Mouse (Mus musculus): Measurements from ENCODE around the gene Zfp768. TPM values are rescaled to one million over a fixed set of nuclear protein-coding genes. Genes with fewer than 3 reads are reported as not detected.
A peak's percentile ranks its signal among the peaks of the same experiment; 100 is the strongest.
"Not testable (repeated sequence)": the region's sequence is repeated elsewhere in the genome, so short reads cannot be mapped to it uniquely, and the experiment has no call there.

Gene Zfp768
- polyA plus RNA-seq (2015; fragmentation: Nextera tagmentation; extraction: Ambion mirVana): 16.7 and 17.7 TPM in 2 replicates

DNA sequence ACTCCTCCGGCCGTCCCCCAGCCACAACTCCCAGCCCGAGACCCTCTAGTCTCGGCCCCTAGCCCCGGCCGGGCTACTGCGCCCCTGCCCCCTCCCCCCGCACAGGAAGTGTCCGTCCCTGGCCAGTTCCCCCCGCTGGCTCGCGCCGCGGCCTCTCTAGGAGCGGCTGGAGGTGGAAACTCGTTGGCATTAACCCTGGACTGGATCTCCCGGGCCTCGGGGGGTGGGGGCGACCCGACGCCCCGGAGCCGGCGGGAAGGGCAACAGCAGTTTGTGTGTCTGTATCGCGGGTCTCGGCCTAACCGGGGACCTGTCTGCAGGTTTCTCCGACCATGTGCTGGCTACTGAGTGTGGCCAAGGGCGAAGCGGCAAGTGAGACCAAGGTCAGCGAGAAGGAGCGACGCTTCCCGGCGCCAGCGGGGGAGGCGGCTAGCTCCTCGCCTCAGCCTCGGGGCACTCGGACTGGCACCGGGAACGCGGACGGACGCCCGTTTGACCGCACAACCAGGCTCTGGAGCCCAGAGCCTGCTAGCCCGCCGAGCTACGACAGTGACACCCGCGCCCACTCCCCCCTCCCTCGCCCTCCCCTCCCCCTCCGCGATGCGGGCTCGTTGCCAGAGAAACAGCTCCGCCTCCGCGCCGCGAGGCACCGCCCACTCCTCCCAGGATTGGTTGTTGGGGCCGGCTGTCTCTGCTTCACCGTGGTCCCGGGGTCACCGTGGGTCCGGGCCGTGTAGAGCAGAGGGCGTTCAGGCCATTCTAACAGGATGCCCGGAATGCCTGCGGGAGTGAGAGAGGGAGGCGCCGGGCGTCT, at the start of gene Zfp768:
TSS of gene Zfp768 (minus strand) at position 78 of the 814 bp plus-strand sequence.
- peak; percentile 93 for ATAC-seq (ENCODE audit: insufficient number of reproducible peaks, low FRiP score, low TSS enrichment, low read depth)
- H3K4me1 ChIP-seq: peaks cover 23% of the 10 kb centered on the region
- peak within 1 kb of the TSS; percentile 95 for H3K27ac ChIP-seq (replicated peaks)
- H3K4me3 ChIP-seq (replicated peaks): peak within 1 kb of the TSS; percentile 88
- no peaks in the 10 kb centered on the region for H3K9me3 ChIP-seq (replicated peaks)
- H3K9ac ChIP-seq: peak within 1 kb of the TSS; percentile 87
- under 1% methylated on average over 74 of the region's 76 CpGs for WGBS
- H3K4me2 ChIP-seq (replicated peaks): peak within 1 kb of the TSS; percentile 75
- no peaks in the 10 kb centered on the region for H3K27me3 ChIP-seq
- H3K36me3 ChIP-seq: peaks cover 18% of the 10 kb centered on the region

GRCm38 (mm10) chr7:127393944-127394333, 48.5 kb upstream of the Zfp768 start:
- peak overlapping the region; percentile 63 for H3K4me3 ChIP-seq (replicated peaks)
- H3K9ac ChIP-seq: peak overlapping the region; percentile 37; the same call in 1 of the 2 replicates
- H3K27ac ChIP-seq (replicated peaks): peak overlapping the region; percentile 79
- H3K27me3 ChIP-seq: 0 out of 2 replicates have a peak, but pooled peaks cover 5% of the 10 kb centered on the region
- H3K36me3 ChIP-seq: peaks cover 15% of the 10 kb centered on the region; the same call in 1 of the 2 replicates
- H3K4me1 ChIP-seq: peaks cover 14% of the 10 kb centered on the region
- H3K4me2 ChIP-seq (replicated peaks): peak overlapping the region; percentile 70
- ATAC-seq (ENCODE audit: insufficient number of reproducible peaks, low FRiP score, low TSS enrichment, low read depth): no peak
- no peaks in the 10 kb centered on the region for H3K9me3 ChIP-seq (replicated peaks)
- 21% methylated on average over 7 of the region's 7 CpGs for WGBS

- no peaks in the 10 kb centered on the region for H3K9me3 ChIP-seq (replicated peaks)
- H3K4me1 ChIP-seq: peaks cover 14% of the 10 kb centered on the region
- H3K4me2 ChIP-seq (replicated peaks): peak within 1 kb of the TSS; percentile 70
- under 1% methylated on average over 45 of the region's 45 CpGs for WGBS
- H3K4me3 ChIP-seq (replicated peaks): peak within 1 kb of the TSS; percentile 63
- peaks cover 15% of the 10 kb centered on the region; the same call in 1 of the 2 replicates for H3K36me3 ChIP-seq
- peak; percentile 90 for ATAC-seq (ENCODE audit: insufficient number of reproducible peaks, low FRiP score, low TSS enrichment, low read depth)
- 0 out of 2 replicates have a peak, but pooled peaks cover 5% of the 10 kb centered on the region for H3K27me3 ChIP-seq
- peak within 1 kb of the TSS; percentile 90 for H3K27ac ChIP-seq (replicated peaks)
- H3K9ac ChIP-seq: peak within 1 kb of the TSS; percentile 58
Observed at GRCm38 (mm10) chr7:127393157-127393943, 48.0 kb upstream of the Zfp768 start, which contains the start of gene E430018J23Rik. Gene E430018J23Rik, minus strand, starts transcription at chr7:127393629.

DNA sequence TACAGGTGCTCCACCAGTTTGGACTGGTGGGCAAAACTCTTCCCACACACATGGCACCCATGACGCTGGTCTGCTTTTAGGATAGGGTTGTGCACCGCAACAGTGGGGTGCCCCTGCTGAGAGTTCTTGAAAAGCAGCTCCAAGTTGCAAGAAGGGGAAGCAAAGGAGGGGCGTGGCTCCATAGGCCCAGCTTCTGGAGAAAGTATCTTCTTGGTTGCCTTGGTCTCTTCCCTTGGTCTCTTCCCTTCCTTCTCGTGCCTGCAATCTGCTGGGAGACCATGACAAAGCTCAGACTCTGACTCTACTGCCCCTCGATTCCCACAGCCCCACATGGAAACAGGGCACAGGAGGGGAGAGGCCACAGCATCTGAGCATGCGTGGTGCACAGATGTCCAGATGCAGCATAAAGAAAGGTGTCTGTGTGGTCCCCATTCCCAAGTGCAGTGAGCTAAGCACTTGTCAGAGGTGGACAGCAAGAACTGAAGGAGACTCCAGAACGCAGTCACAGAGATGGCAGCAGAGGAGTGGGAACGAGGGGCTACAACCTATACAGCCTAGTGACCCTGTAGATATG, 46.9 kb upstream of the Zfp768 start:
- peak overlapping the region; percentile 63 for H3K4me3 ChIP-seq (replicated peaks)
- H3K4me2 ChIP-seq (replicated peaks): peak overlapping the region; percentile 70
- H3K27me3 ChIP-seq: no peaks in the 10 kb centered on the region
- peaks cover 14% of the 10 kb centered on the region for H3K4me1 ChIP-seq
- peaks cover 15% of the 10 kb centered on the region; the same call in 1 of the 2 replicates for H3K36me3 ChIP-seq
- ATAC-seq (ENCODE audit: insufficient number of reproducible peaks, low FRiP score, low TSS enrichment, low read depth): no peak
- H3K27ac ChIP-seq (replicated peaks): no peak overlapping the region; the same call in 1 of the 2 replicates
- no peak overlapping the region; the same call in 1 of the 2 replicates for H3K9ac ChIP-seq
- WGBS: 82% methylated on average over 8 of the region's 8 CpGs
- no peaks in the 10 kb centered on the region for H3K9me3 ChIP-seq (replicated peaks)

DNA sequence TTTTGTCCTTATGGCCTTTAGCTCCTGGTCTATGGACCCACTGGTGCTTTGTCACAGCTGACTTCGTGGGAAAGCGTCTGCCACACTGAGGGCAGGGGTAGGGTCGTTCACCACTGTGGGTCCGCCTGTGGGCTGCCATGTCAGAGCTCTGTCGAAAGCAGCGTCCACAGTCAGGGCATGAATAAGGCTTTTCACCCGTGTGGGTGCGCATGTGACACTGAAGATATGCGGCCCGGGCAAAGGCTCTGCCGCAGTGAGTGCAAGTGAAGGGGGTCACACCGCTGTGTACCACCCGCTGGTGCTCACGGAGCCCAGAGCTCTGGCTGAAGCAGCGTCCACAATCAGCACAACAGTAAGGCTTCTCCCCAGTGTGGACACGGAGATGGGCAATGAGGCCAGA, 46.1 kb upstream of the Zfp768 start:
- Histone ChIP-seq H3K27me3 (no peaks in the 10 kb centered on the region), H3K4me3 (replicated peaks) (no peak overlapping the region), H3K4me1 (peaks cover 14% of the 10 kb centered on the region), H3K27ac (replicated peaks) (no peak overlapping the region), H3K9me3 (replicated peaks) (no peaks in the 10 kb centered on the region), H3K36me3 (peaks cover 15% of the 10 kb centered on the region; the same call in 1 of the 2 replicates), H3K9ac (no peak overlapping the region), H3K4me2 (replicated peaks) (no peak overlapping the region)
- 96% methylated on average over 16 of the region's 16 CpGs for WGBS
- ATAC-seq (ENCODE audit: insufficient number of reproducible peaks, low FRiP score, low TSS enrichment, low read depth): no peak

GRCm38 (mm10) chr7:127390306-127390705, 44.9 kb upstream of the Zfp768 start:
- peaks cover 14% of the 10 kb centered on the region for H3K4me1 ChIP-seq
- ATAC-seq (ENCODE audit: insufficient number of reproducible peaks, low FRiP score, low TSS enrichment, low read depth): no peak
- H3K27me3 ChIP-seq: no peaks in the 10 kb centered on the region
- H3K4me2 ChIP-seq (replicated peaks): no peak overlapping the region
- peaks cover 19% of the 10 kb centered on the region; the same call in 1 of the 2 replicates for H3K36me3 ChIP-seq
- no peaks in the 10 kb centered on the region for H3K9me3 ChIP-seq (replicated peaks)
- H3K9ac ChIP-seq: no peak overlapping the region
- no peak overlapping the region for H3K4me3 ChIP-seq (replicated peaks)
- WGBS: 80% methylated on average over 7 of the region's 7 CpGs
- H3K27ac ChIP-seq (replicated peaks): no peak overlapping the region

DNA sequence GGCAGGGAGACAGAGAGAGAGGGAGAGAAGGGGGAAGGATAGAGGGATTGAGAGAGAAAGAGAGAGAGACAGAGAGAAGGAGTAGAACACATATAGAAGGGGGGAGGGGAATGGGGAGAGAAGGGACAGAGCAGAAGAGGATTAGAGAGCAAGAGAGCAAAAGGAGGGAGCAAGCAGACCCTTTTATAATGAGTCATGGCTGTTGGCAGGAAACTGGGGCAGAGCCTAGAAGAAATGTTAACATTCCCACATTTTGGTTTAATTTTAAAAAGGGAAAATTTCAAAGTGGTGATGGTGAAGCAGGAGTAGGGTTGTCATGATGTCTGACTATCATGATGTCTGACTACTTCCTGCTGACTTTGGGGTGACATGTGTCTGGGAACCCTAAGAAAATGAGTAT, 42.8 kb upstream of the Zfp768 start:
- not testable (repeated sequence) for H3K27ac ChIP-seq (replicated peaks); ATAC-seq (ENCODE audit: insufficient number of reproducible peaks, low FRiP score, low TSS enrichment, low read depth); H3K9ac ChIP-seq; H3K4me2 ChIP-seq (replicated peaks); H3K27me3 ChIP-seq; H3K4me3 ChIP-seq (replicated peaks); H3K9me3 ChIP-seq (replicated peaks); H3K4me1 ChIP-seq
- peaks cover 27% of the 10 kb centered on the region for H3K36me3 ChIP-seq

- Histone ChIP-seq H3K9me3 (replicated peaks) (no peaks in the 10 kb centered on the region), H3K4me1 (no peaks in the 10 kb centered on the region), H3K4me2 (replicated peaks) (peak within 1 kb of the TSS; percentile 64), H3K4me3 (replicated peaks) (peak within 1 kb of the TSS; percentile 58), H3K27me3 (no peaks in the 10 kb centered on the region), H3K36me3 (peaks cover 30% of the 10 kb centered on the region), H3K9ac (peak within 1 kb of the TSS; percentile 44), H3K27ac (replicated peaks) (no peak within 1 kb of the TSS)
- ATAC-seq (ENCODE audit: insufficient number of reproducible peaks, low FRiP score, low TSS enrichment, low read depth): peak; percentile 86
- 13% methylated on average over 38 of the region's 38 CpGs for WGBS
Observed at GRCm38 (mm10) chr7:127386641-127387392, 41.4 kb upstream of the Zfp768 start, which contains the start of gene 9130019O22Rik. Gene 9130019O22Rik, minus strand, starts transcription at chr7:127387166.

DNA sequence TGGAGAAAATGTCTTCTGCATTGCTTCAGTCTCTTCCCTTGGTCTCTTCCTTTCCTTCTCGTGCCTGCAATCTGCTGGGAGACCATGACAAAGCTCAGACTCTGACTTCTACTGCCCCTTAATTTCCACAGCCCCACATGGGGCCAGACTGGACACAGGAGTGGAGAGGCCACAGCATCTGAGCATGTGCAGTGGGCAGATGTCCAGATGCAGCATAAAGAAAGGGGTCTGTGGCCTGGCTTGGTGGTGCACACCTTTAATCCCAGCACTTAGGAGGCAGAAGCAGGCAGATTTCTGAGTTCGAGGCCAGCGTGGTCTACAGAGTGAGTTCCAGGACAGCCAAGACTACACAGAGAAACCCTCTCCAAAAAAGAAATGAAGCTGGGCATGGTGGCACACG, 40.2 kb upstream of the Zfp768 start:
- peaks cover 19% of the 10 kb centered on the region for H3K36me3 ChIP-seq
- WGBS: 93% methylated on average over 4 of the region's 4 CpGs
- H3K4me3 ChIP-seq (replicated peaks); H3K27me3 ChIP-seq; H3K27ac ChIP-seq (replicated peaks); H3K4me2 ChIP-seq (replicated peaks); H3K9me3 ChIP-seq (replicated peaks); ATAC-seq (ENCODE audit: insufficient number of reproducible peaks, low FRiP score, low TSS enrichment, low read depth); H3K9ac ChIP-seq; H3K4me1 ChIP-seq: not testable (repeated sequence)

DNA sequence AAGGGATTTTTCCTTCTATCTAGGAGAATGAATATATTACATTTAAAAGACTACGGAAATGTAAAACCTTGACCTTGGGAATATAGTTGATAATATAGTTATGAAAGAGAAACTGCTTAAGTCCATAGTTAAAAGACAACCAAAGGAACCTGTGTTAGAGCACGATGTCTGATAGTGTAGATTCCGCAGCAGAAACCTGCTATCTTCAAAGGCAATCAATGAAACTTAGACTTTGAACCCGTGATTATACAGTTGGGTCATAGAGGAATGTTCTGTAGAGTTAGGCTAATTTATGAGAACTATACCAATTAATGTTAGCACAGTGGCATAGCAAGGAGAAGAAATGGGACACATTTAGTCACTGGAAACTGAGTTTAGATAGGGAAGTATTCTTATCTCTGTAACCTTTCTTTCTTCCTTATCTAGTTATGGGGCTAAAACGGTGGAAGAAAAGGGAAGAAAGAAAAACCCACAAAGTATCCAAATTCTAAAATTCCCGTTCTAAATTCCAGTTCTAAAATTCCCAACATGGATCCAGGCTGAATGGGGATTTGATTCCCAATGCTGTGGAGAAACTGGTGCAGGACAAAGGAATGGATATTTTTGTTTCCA, 33.0 kb upstream of the Zfp768 start:
- H3K4me1 ChIP-seq: 0 out of 2 replicates have a peak, but pooled peaks cover 2% of the 10 kb centered on the region
- no peak overlapping the region for H3K4me3 ChIP-seq (replicated peaks)
- WGBS: 73% methylated on average over 6 of the region's 6 CpGs
- no peak overlapping the region for H3K4me2 ChIP-seq (replicated peaks)
- H3K9me3 ChIP-seq (replicated peaks): no peaks in the 10 kb centered on the region
- ATAC-seq (ENCODE audit: insufficient number of reproducible peaks, low FRiP score, low TSS enrichment, low read depth): no peak
- H3K9ac ChIP-seq: no peak overlapping the region
- H3K27ac ChIP-seq (replicated peaks): no peak overlapping the region
- H3K36me3 ChIP-seq: peaks cover 16% of the 10 kb centered on the region
- no peaks in the 10 kb centered on the region for H3K27me3 ChIP-seq
